Mouse (Mus musculus): Measurements from ENCODE around the gene Pid1. TPM values are rescaled to one million over a fixed set of nuclear protein-coding genes. Genes with fewer than 3 reads are reported as not detected.

Pid1 gene
- polyA plus RNA-seq, 2 experiments: 5.4 to 12.3 TPM

- no peaks in the 10 kb centered on the region for H3K9me3 ChIP-seq (ENCODE audit: control insufficient read depth, low read length)
- DNase-seq (ENCODE audit: low read depth in 3 of 3, low spot score in 3 of 3): no peak
- 58% methylated on average over 1 of the region's 1 CpGs for WGBS (ENCODE audit: insufficient replicate concordance)
- no peaks in the 10 kb centered on the region for H3K27me3 ChIP-seq (ENCODE audit: control insufficient read depth, insufficient read depth, low read length)
- H3K4me2 ChIP-seq (ENCODE audit: low read depth): no peak overlapping the region
- no peak overlapping the region for H3K27ac ChIP-seq
- ATAC-seq (ENCODE audit: insufficient read depth): no peak
- H3K36me3 ChIP-seq (replicated peaks; ENCODE audit: control insufficient read depth, insufficient read depth, low read depth): no peaks in the 10 kb centered on the region
- no peak overlapping the region for H3K4me3 ChIP-seq (ENCODE audit: insufficient read depth in 1 of 2, low read depth in 2 of 2, low read length in 2 of 2)
- no peak overlapping the region for H3K9ac ChIP-seq (replicated peaks)
- H3K4me1 ChIP-seq (replicated peaks; ENCODE audit: control insufficient read depth in 2 of 2, insufficient read depth in 2 of 2, low read length in 1 of 2): no peaks in the 10 kb centered on the region
- no peak for TF ChIP-seq EP300 (IDR thresholded peaks at IDR 0.05; ENCODE audit: low read depth)
- TF ChIP-seq CTCF (IDR thresholded peaks at IDR 0.05; ENCODE audit: low read depth): no peak
These were observed 232.2 kb downstream of the Pid1 start for GRCm38 (mm10) chr1:84131799-84132198.

GRCm38 (mm10) chr1:84128510-84128909 lies 235.5 kb downstream of the Pid1 start:
- Histone ChIP-seq H3K9ac (replicated peaks) (no peak overlapping the region), H3K4me1 (replicated peaks; ENCODE audit: control insufficient read depth in 2 of 2, insufficient read depth in 2 of 2, low read length in 1 of 2) (no peaks in the 10 kb centered on the region), H3K36me3 (replicated peaks; ENCODE audit: control insufficient read depth, insufficient read depth, low read depth) (no peaks in the 10 kb centered on the region), H3K4me2 (ENCODE audit: low read depth) (no peak overlapping the region), H3K9me3 (ENCODE audit: control insufficient read depth, low read length) (no peaks in the 10 kb centered on the region), H3K27me3 (ENCODE audit: control insufficient read depth, insufficient read depth, low read length) (no peaks in the 10 kb centered on the region), H3K4me3 (ENCODE audit: insufficient read depth in 1 of 2, low read depth in 2 of 2, low read length in 2 of 2) (no peak overlapping the region), H3K27ac (no peak overlapping the region)
- TF ChIP-seq CTCF (IDR thresholded peaks at IDR 0.05; ENCODE audit: low read depth) (no peak; the same call in 1 of the 2 replicates), EP300 (IDR thresholded peaks at IDR 0.05; ENCODE audit: low read depth) (no peak)
- no peak for ATAC-seq (ENCODE audit: insufficient read depth)
- 53% methylated on average over 4 of the region's 4 CpGs for WGBS (ENCODE audit: insufficient replicate concordance)
- DNase-seq (ENCODE audit: low read depth in 3 of 3, low spot score in 3 of 3): no peak

GRCm38 (mm10) chr1:84119306-84119705 lies 244.7 kb downstream of the Pid1 start:
- WGBS (ENCODE audit: insufficient replicate concordance): 53% methylated on average over 2 of the region's 2 CpGs
- no peak for TF ChIP-seq EP300 (IDR thresholded peaks at IDR 0.05; ENCODE audit: low read depth)
- TF ChIP-seq CTCF (IDR thresholded peaks at IDR 0.05; ENCODE audit: low read depth): no peak

GRCm38 (mm10) chr1:84106756-84107155 lies 257.2 kb downstream of the Pid1 start:
- Histone ChIP-seq H3K4me1 (replicated peaks; ENCODE audit: control insufficient read depth in 2 of 2, insufficient read depth in 2 of 2, low read length in 1 of 2) (no peaks in the 10 kb centered on the region), H3K36me3 (replicated peaks; ENCODE audit: control insufficient read depth, insufficient read depth, low read depth) (no peaks in the 10 kb centered on the region), H3K27ac (no peak overlapping the region), H3K9ac (replicated peaks) (no peak overlapping the region), H3K4me3 (ENCODE audit: insufficient read depth in 1 of 2, low read depth in 2 of 2, low read length in 2 of 2) (no peak overlapping the region), H3K4me2 (ENCODE audit: low read depth) (no peak overlapping the region), H3K27me3 (ENCODE audit: control insufficient read depth, insufficient read depth, low read length) (no peaks in the 10 kb centered on the region), H3K9me3 (ENCODE audit: control insufficient read depth, low read length) (no peaks in the 10 kb centered on the region)
- ATAC-seq (ENCODE audit: insufficient read depth) (no peak), DNase-seq (ENCODE audit: low read depth in 3 of 3, low spot score in 3 of 3) (no peak)
- TF ChIP-seq CTCF (IDR thresholded peaks at IDR 0.05; ENCODE audit: low read depth): no peak
- 57% methylated on average over 4 of the region's 4 CpGs for WGBS (ENCODE audit: insufficient replicate concordance)

More at GRCm38 (mm10) chr1:84119306-84119705, 244.7 kb downstream of the Pid1 start:
- H3K4me2 ChIP-seq (ENCODE audit: low read depth): no peak overlapping the region
- no peaks in the 10 kb centered on the region for H3K9me3 ChIP-seq (ENCODE audit: control insufficient read depth, low read length)
- DNase-seq (ENCODE audit: low read depth in 3 of 3, low spot score in 3 of 3) (no peak), ATAC-seq (ENCODE audit: insufficient read depth) (no peak)
- no peak overlapping the region for H3K9ac ChIP-seq (replicated peaks)
- no peaks in the 10 kb centered on the region for H3K27me3 ChIP-seq (ENCODE audit: control insufficient read depth, insufficient read depth, low read length)
- H3K4me1 ChIP-seq (replicated peaks; ENCODE audit: control insufficient read depth in 2 of 2, insufficient read depth in 2 of 2, low read length in 1 of 2): no peaks in the 10 kb centered on the region
- H3K36me3 ChIP-seq (replicated peaks; ENCODE audit: control insufficient read depth, insufficient read depth, low read depth): no peaks in the 10 kb centered on the region
- H3K27ac ChIP-seq: no peak overlapping the region
- H3K4me3 ChIP-seq (ENCODE audit: insufficient read depth in 1 of 2, low read depth in 2 of 2, low read length in 2 of 2): no peak overlapping the region

- Histone ChIP-seq H3K9ac (replicated peaks) (no peak overlapping the region), H3K27ac (no peak overlapping the region), H3K4me3 (ENCODE audit: insufficient read depth in 1 of 2, low read depth in 2 of 2, low read length in 2 of 2) (no peak overlapping the region), H3K27me3 (ENCODE audit: control insufficient read depth, insufficient read depth, low read length) (no peaks in the 10 kb centered on the region), H3K36me3 (replicated peaks; ENCODE audit: control insufficient read depth, insufficient read depth, low read depth) (no peaks in the 10 kb centered on the region), H3K4me2 (ENCODE audit: low read depth) (no peak overlapping the region), H3K9me3 (ENCODE audit: control insufficient read depth, low read length) (no peaks in the 10 kb centered on the region), H3K4me1 (replicated peaks; ENCODE audit: control insufficient read depth in 2 of 2, insufficient read depth in 2 of 2, low read length in 1 of 2) (no peaks in the 10 kb centered on the region)
- ATAC-seq (ENCODE audit: insufficient read depth): no peak
- 37% methylated on average over 2 of the region's 2 CpGs for WGBS (ENCODE audit: insufficient replicate concordance)
- no peak for TF ChIP-seq EP300 (IDR thresholded peaks at IDR 0.05; ENCODE audit: low read depth)
- TF ChIP-seq CTCF (IDR thresholded peaks at IDR 0.05; ENCODE audit: low read depth): peak; percentile 13; the same call in 1 of the 2 replicates
- no peak for DNase-seq (ENCODE audit: low read depth in 3 of 3, low spot score in 3 of 3)
These were observed 261.9 kb downstream of the Pid1 start for GRCm38 (mm10) chr1:84102052-84102451.
